Mouse (Mus musculus): Measurements from ENCODE around the gene Slc39a1.

Gene Slc39a1

GRCm38 (mm10) chr3:90247960-90248745 lies at the start of gene Slc39a1:
TSS of gene Slc39a1 (plus strand) at chr3:90248172.
- peak; percentile 68 for DNase-seq (ENCODE audit: low spot score)

- DNase-seq (ENCODE audit: low spot score) = no peak
These were observed 45.1 kb upstream of the Slc39a1 start for GRCm38 (mm10) chr3:90202884-90203283.

DNA sequence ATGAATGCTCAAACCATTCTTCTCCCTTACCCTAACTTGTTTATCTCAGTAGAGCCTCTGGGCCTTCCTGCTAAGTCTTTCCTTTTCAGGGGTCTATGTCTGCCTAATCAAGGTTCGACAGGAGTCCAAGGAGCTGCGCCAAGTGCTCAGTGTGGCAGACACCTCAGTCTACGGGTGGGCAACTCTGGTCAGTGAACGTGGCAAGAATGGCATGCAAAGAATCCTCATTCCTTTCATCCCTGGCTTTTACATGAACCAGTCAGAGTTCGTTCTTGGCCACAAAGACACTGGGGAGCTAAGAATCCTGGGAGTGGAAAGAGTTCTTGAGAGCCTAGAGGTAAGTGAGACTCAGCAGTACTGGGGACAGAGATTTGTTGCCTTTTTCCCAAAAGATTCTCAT lies 44.4 kb upstream of the Slc39a1 start:
- DNase-seq (ENCODE audit: low spot score) = no peak

DNA sequence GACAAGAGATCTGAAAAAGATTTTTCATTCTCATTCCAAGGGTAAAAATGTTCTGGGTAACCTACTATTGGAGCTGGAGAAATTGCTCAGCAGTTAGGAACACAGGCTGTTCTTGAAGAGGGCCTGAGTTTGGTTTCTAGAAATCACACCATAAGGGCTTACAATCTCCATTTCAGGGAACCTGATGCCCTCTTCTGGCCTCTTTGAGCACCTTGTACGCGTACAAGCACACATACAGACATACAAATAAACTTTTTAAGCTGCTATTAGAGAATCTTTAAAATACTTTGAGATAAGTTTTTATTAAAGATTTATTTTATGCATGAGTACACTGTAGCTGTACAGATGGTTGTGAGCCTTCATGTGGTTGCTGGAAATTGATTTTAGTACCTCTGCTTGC lies 43.4 kb upstream of the Slc39a1 start:
- DNase-seq (ENCODE audit: low spot score) = no peak

GRCm38 (mm10) chr3:90208662-90209061 lies 39.3 kb upstream of the Slc39a1 start:
- DNase-seq (ENCODE audit: low spot score) = no peak

DNA sequence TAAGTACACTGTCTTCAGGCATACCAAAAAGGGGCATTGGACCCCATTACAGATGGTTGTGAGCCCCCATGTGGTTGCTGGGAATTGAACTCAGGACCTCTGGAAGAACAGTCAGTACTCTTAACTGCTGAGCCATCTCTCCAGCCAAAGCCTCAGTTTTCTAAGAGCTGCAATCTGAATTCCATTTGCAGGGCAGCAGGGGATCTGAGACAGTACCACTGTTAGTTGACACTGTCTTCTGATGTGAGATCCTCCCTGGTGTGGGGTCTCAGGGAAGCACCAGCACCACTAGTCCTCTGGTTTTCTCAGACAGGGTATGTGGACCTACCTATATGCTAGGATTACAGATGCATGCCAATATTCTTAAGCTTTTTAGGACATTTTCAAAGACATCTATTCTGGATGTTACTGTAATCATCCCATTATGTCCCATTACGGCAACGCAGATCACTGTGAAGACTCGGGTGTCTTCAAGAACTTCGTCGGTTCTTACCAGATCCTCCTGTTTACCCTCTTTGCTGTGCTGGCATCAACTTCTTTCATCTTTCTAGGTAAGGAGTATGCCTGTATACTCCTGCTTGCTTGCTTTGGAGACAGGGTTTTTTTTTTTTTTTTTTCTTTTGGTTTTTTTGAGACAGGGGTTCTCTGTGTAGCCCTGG lies 37.9 kb upstream of the Slc39a1 start:
- no peak for DNase-seq (ENCODE audit: low spot score)

DNA sequence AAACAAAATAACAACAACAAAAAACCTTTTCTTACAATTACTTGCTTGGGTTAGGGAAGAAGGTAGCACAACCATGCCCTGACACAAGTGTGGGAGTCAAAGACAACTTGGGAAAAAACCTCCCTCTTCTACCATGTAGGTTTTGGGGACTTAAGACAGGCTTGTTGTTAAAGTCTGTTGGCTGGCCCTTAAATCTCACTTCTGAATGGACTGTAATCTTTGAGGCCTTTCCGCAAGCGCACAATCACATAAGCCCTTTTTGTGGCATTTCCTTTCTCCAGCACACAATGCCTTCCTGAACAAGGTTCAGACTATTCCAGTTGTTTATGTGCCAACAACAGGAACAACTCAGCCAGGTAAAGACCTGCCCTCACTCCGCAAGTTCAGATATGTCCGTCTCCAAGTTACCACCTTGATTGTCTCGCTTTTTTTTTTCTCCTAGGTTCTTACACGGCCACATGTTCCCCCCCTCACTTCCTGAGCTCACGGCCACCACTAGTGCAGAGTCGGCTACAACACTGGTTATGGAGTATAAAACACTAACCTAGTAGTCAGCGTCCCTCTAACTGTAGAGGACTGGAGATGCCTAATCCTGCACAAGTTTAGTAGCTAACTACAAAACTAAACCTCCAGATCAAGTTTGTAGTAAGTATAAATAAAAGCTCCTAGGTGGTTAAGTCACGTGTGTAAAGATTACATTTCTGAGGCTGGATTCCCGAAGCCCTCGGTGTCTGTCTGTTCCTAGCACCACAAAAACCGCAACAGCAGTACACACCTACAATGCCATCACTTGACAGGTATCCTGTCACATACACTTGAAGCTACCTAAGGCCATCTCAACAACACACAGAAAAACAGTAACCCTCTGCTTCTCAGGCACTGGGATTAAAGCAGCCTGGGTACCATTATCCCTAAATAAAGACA lies 36.2 kb upstream of the Slc39a1 start:
- no peak for DNase-seq (ENCODE audit: low spot score)

DNA sequence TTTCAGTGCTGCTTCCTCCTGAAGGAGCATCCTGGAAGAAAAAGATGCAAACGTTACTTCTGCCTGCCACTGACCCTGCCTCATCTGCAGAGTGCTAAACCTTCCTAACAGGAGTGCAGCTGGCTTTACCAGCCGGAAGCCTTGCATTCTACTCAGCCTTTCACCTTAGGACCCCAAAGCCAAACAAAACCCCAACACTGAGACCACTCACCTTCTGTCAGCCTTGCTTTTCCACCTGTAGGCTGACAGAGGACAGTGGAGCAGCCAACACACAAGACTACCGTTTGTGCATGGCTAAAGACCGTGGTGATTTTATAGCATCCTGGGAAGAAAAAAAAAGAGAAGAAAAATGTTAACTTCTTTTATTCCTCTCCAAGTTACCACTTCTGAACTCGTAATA lies 35.2 kb upstream of the Slc39a1 start:
- DNase-seq (ENCODE audit: low spot score) = no peak

- peak; percentile 86 for DNase-seq (ENCODE audit: low spot score)
These were observed 34.5 kb upstream of the Slc39a1 start, which contains the start of the genes Rps27 and Rab13 for GRCm38 (mm10) chr3:90213377-90213866. TSS of gene Rps27 (minus strand) at chr3:90213651. TSS of gene Rab13 (plus strand) at chr3:90213695.

DNA sequence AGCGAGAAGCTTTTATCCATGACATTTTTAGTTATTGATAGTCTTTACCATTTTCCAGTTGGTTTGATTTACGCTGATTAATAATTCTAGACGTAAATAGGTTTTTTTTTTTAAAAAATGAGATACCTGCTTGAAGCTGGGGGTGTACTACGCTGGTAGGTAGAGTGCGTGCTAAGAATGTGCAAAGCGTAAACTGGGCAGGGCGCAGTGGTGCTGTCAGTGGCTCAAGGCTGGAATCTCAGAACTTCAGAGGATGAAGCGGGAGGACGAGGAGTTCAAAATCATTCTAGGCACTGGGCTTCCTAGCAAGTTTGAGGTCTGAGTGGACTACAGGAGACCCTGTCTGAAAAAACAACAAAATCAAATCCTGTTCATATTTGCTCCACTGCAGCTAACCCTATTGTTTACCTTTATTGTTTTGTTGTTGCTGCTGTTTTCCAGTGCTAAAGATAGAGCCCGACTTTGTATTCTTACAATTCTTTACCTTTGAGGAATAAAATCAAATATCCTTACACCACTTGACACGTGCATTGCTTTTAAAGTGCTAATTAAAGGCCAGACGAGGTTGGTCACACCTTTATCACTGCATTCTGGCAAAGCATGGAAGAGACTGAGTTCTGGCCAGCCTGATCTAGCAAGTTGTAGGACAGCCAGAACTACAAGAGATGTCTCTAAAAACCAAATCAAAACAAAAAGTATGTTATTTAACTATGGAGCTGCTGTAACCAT lies 33.9 kb upstream of the Slc39a1 start:
- DNase-seq (ENCODE audit: low spot score) = no peak

DNA sequence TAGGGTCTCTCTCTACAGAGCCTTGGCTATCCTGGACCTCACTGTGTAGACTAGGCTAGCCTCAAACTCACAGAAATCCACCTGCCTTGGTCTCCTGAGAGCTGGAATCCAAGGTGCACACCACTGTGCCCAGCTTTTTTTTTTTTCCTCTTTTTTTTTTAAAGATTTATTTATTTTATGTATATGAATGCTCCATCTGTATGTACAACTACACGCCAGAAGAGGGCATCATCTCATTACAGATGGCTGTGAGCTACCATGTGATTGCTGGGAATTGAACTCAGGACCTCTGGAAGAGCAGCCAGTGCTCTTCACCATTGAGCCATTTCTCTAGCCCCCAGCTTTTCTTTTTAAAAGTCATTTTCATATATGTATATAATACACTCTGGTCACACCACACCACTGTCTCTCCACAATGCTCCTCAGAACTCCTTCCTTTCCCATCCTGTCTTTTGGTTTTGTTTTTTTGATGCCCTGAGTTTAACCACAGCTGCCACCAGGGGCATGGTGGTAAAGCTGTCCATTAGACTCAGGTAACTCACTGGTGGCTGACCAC lies 32.1 kb upstream of the Slc39a1 start:
- DNase-seq (ENCODE audit: low spot score) = no peak

GRCm38 (mm10) chr3:90220088-90220487 lies 27.9 kb upstream of the Slc39a1 start:
- no peak for DNase-seq (ENCODE audit: low spot score)

- no peak for DNase-seq (ENCODE audit: low spot score)
These were observed 27.4 kb upstream of the Slc39a1 start for GRCm38 (mm10) chr3:90220531-90220951.

DNA sequence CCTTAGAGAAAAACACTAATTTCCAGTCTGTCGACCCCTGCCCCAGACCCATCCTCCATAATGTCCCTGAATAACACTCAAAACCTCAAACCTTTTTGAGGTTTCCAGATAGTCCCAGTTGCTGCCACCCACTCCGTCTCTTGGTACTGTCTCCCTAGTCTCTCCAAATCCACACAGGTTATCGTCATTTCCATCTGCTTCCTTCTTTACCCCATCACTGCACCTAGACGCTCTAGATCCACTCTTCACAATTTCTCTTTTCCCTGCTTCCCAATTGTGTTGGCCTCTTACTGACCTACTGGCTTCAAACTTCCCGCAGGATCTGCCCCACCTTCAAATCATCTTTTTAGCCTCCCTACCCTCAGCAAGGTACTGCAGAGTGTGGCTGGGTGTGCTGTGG lies 26.8 kb upstream of the Slc39a1 start:
- DNase-seq (ENCODE audit: low spot score) = no peak

- DNase-seq (ENCODE audit: low spot score) = no peak
These were observed 25.5 kb upstream of the Slc39a1 start for GRCm38 (mm10) chr3:90222455-90222854.

GRCm38 (mm10) chr3:90222941-90223340 lies 25.0 kb upstream of the Slc39a1 start:
- no peak for DNase-seq (ENCODE audit: low spot score)

DNA sequence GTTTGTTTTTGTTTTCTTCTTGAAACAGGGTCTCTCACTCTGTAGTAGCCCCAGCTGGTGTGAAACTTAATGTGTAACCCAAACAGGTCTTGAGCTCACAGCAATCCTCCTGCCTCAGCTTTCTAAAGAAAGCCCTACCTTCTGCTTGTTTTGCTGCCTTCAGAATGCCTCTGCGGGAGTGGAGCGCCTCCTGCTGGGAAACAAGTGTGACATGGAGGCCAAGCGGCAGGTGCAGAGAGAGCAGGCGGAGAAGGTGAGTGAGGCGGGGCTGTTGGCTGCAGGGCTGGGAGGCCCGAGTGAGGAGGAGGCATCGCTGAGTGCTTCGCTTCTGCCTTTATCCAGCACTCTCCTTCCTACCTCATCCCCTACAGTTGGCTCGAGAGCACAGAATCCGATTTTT lies 23.6 kb upstream of the Slc39a1 start:
- DNase-seq (ENCODE audit: low spot score) = no peak

- DNase-seq (ENCODE audit: low spot score) = no peak
These were observed 16.9 kb upstream of the Slc39a1 start for GRCm38 (mm10) chr3:90231075-90231474.

DNA sequence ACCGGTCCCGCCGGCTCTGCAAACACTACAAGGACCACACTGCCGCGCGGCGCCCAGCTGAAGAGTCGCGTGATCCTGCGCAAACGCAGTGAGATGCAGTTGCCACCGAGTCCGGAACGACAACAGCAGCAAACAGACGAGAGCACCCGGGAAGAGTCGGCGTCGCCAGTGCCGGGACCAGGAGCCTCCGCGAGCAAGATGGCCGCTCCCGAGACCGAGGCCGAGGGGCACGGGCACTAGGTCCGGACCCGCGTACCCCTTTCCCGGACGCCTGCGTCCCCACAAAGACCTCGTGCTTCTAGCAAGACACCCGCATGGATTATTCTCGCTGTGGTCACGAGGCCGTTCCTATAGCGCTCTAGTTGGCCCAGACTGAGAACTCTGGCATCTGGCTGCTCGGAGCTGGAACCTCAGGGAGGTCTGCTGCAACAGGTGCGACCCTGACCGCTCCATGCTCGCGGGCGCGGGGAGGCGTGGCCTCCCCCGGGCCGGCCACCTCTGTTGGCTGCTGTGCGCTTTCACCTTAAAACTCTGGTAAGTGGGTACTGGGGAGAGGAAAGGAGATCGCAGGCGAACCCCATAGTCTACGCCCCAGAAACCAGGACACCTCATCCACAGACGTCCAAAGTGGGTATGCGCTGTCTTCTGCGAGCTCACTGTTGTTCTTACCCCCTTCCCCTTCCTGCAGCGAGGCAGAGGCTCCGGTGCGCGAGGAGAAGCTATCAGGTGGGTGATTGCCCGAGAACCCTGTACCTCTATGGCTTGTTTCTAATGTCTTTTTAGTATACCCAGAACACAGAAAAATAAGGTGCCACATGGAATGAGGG lies 16.3 kb upstream of the Slc39a1 start, which contains the start of gene Jtb:
TSS of gene Jtb (plus strand) at position 91 of the 827 bp plus-strand sequence.
- DNase-seq (ENCODE audit: low spot score) = peak; percentile 78

DNA sequence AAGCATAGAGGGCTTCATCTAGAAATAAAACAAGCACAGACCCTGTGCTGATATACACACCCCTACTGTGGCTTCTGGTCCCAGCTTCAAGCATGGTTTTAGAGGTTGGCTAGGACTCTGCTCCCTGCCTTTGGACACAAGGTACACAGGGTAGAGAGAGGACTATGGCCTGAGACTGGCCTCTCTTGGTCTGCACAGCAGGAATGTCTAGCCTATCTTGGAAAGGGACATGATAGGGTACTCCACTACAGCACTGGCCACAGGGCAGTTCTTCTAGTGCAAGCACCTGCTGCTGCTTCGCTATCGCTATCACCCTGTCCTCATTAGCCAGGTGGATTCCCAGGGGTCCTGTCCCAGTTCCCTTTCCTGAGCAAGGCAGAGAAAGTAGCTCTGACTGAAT lies 6.7 kb upstream of the Slc39a1 start:
- DNase-seq (ENCODE audit: low spot score) = no peak

Measured in spleen, adult 12 weeks (tissue).